Mouse (Mus musculus): ENCODE measurements at regions not wholly inside any gene's neighbourhood (a gene's known extent, or its start where the extent isn't known, plus 50 kb on each side); places are given as distances from the start of the nearest gene placed in this dataset.
A peak's percentile ranks its signal among the peaks of the same experiment; 100 is the strongest.

GRCm38 (mm10) chr3:35480714-35481695, 272.9 kb upstream of the Atp11b start:
- Histone ChIP-seq H3K9me3 (replicated peaks; ENCODE audit: low read length) (no peaks in the 10 kb centered on the region), H3K36me3 (replicated peaks in 1 of 2; ENCODE audit: control insufficient read depth in 1 of 2, insufficient read depth in 1 of 2, low read length in 1 of 2) (no peaks in the 10 kb centered on the region), H3K27ac (ENCODE audit: insufficient read depth, low read depth) (no peak overlapping the region), H3K4me3 (replicated peaks in 1 of 3; ENCODE audit: low read depth in 2 of 3, low read length in 2 of 3, poor library complexity in 1 of 3) (no peak overlapping the region), H3K9ac (ENCODE audit: insufficient read depth, low read depth) (no peak overlapping the region), H3K4me2 (ENCODE audit: insufficient read depth, low read depth, poor library complexity, severe bottlenecking) (no peak overlapping the region), H3K79me2 (replicated peaks; ENCODE audit: control insufficient read depth, extremely low read depth, insufficient read depth, poor library complexity, severe bottlenecking) (no peaks in the 10 kb centered on the region), H3K4me1 (ENCODE audit: control insufficient read depth in 1 of 2, insufficient read depth in 2 of 2) (peaks cover 9 to 24% of the 10 kb centered on the region in 2 experiments; a peak in 2 of 4 replicates), H3K27me3 (replicated peaks) (no peaks in the 10 kb centered on the region)
- in situ Hi-C loops (cut with MboI; ENCODE audit: low pct_ligation_motif_present, low pct_unique_long_range_greater_than_20kb, low sequenced_read_pairs) (loop anchor here (10.0 to 25.0 kb wide), 4 partner anchors 84 to 1644 kb away; partner anchors contain the start of gene Ccdc39), dilution Hi-C loops (cut with MboI; ENCODE audit: extremely low pct_ligation_motif_present, extremely low pct_unique_long_range_greater_than_20kb, low sequenced_read_pairs) (no loop called here)
- DNase-seq (ENCODE audit: extremely low read depth): no peak
- TF ChIP-seq RAD21 (IDR thresholded peaks at IDR 0.05; ENCODE audit: low read depth, low read length): no peak
- TF ChIP-seq USF1 (IDR thresholded peaks at IDR 0.05; ENCODE audit: low read depth, low read length): no peak
- TF ChIP-seq CTCF (conservative IDR thresholded peaks at IDR 0.05 in 1 of 2, IDR thresholded peaks at IDR 0.05 in 1 of 2; ENCODE audit: low read depth in 2 of 2, low read length in 2 of 2): no peak
- no peak for TF ChIP-seq SIN3A (IDR thresholded peaks at IDR 0.05; ENCODE audit: low read length)
- TF ChIP-seq CHD1 (IDR thresholded peaks at IDR 0.05; ENCODE audit: low read depth, low read length): no peak
- TF ChIP-seq NELFE (IDR thresholded peaks at IDR 0.05; ENCODE audit: low read depth, low read length): no peak
- no peak for TF ChIP-seq PAX5 (IDR thresholded peaks at IDR 0.05; ENCODE audit: low read length)
- TF ChIP-seq TCF12 (IDR thresholded peaks at IDR 0.05; ENCODE audit: low read depth, low read length): no peak
- TF ChIP-seq GABPA (IDR thresholded peaks at IDR 0.05; ENCODE audit: insufficient replicate concordance, low read depth, low read length): no peak
- TF ChIP-seq BHLHE40 (IDR thresholded peaks at IDR 0.05; ENCODE audit: low read depth, low read length): no peak
- TF ChIP-seq ZMIZ1 (IDR thresholded peaks at IDR 0.05; ENCODE audit: low read depth, low read length): no peak
- TF ChIP-seq KAT2A (IDR thresholded peaks at IDR 0.05; ENCODE audit: insufficient replicate concordance, low read length): no peak
- TF ChIP-seq TBP (conservative IDR thresholded peaks at IDR 0.05; ENCODE audit: low read depth, low read length): no peak
- TF ChIP-seq CHD2 (IDR thresholded peaks at IDR 0.05; ENCODE audit: low read length): no peak
- TF ChIP-seq NRF1 (IDR thresholded peaks at IDR 0.05; ENCODE audit: low read depth, low read length): no peak
- TF ChIP-seq POLR2AphosphoS2 (IDR thresholded peaks at IDR 0.05; ENCODE audit: low read depth, low read length): no peak
- TF ChIP-seq POLR2A (IDR thresholded peaks at IDR 0.05; ENCODE audit: low read depth, low read length): no peak
- no peak for TF ChIP-seq MAZ (IDR thresholded peaks at IDR 0.05; ENCODE audit: low read depth, low read length)
- no peak for TF ChIP-seq MAX (IDR thresholded peaks at IDR 0.05; ENCODE audit: low read length)

GRCm38 (mm10) chr3:35481841-35482240, 272.1 kb upstream of the Atp11b start:
- Histone ChIP-seq H3K4me3 (replicated peaks in 1 of 3; ENCODE audit: low read depth in 2 of 3, low read length in 2 of 3, poor library complexity in 1 of 3) (no peak overlapping the region), H3K4me2 (ENCODE audit: insufficient read depth, low read depth, poor library complexity, severe bottlenecking) (peak overlapping the region; percentile 68), H3K36me3 (replicated peaks in 1 of 2; ENCODE audit: control insufficient read depth in 1 of 2, insufficient read depth in 1 of 2, low read length in 1 of 2) (no peaks in the 10 kb centered on the region), H3K79me2 (replicated peaks; ENCODE audit: control insufficient read depth, extremely low read depth, insufficient read depth, poor library complexity, severe bottlenecking) (no peaks in the 10 kb centered on the region), H3K9ac (ENCODE audit: insufficient read depth, low read depth) (no peak overlapping the region), H3K9me3 (replicated peaks; ENCODE audit: low read length) (no peaks in the 10 kb centered on the region), H3K27me3 (replicated peaks) (no peaks in the 10 kb centered on the region), H3K27ac (ENCODE audit: insufficient read depth, low read depth) (no peak overlapping the region), H3K4me1 (ENCODE audit: control insufficient read depth in 1 of 2, insufficient read depth in 2 of 2) (peaks cover 9 to 24% of the 10 kb centered on the region in 2 experiments; a peak in 2 of 4 replicates)
- in situ Hi-C loops (cut with MboI; ENCODE audit: low pct_ligation_motif_present, low pct_unique_long_range_greater_than_20kb, low sequenced_read_pairs) (loop anchor here (10.0 to 25.0 kb wide), 4 partner anchors 83 to 1645 kb away; partner anchors contain the start of gene Ccdc39), dilution Hi-C loops (cut with MboI; ENCODE audit: extremely low pct_ligation_motif_present, extremely low pct_unique_long_range_greater_than_20kb, low sequenced_read_pairs) (no loop called here)
- TF ChIP-seq MXI1 (IDR thresholded peaks at IDR 0.05; ENCODE audit: low read depth, low read length) (no peak), CHD1 (IDR thresholded peaks at IDR 0.05; ENCODE audit: low read depth, low read length) (no peak), PAX5 (IDR thresholded peaks at IDR 0.05; ENCODE audit: low read length) (no peak), MEF2A (IDR thresholded peaks at IDR 0.05; ENCODE audit: borderline replicate concordance, low read depth, low read length) (no peak), CTCF (conservative IDR thresholded peaks at IDR 0.05 in 1 of 2, IDR thresholded peaks at IDR 0.05 in 1 of 2; ENCODE audit: low read depth in 2 of 2, low read length in 2 of 2) (no peak), POLR2A (IDR thresholded peaks at IDR 0.05; ENCODE audit: low read depth, low read length) (no peak), MYC (IDR thresholded peaks at IDR 0.05; ENCODE audit: low read depth, low read length) (no peak), MAZ (IDR thresholded peaks at IDR 0.05; ENCODE audit: low read depth, low read length) (no peak), RCOR1 (conservative IDR thresholded peaks at IDR 0.05; ENCODE audit: low read depth, low read length) (no peak), JUN (IDR thresholded peaks at IDR 0.05; ENCODE audit: insufficient read depth, low read depth, low read length) (no peak), ELF1 (IDR thresholded peaks at IDR 0.05; ENCODE audit: low read depth, low read length) (no peak)
- no peak for DNase-seq (ENCODE audit: extremely low read depth)

All from CH12.LX (cell line).